Mouse (Mus musculus) kidney, adult 9 months (tissue): ENCODE measurements at regions not wholly inside any gene's neighbourhood (a gene's known extent, or its start where the extent isn't known, plus 50 kb on each side); places are given as distances from the start of the nearest gene placed in this dataset.

Experiments
- DNase-seq: peaks from one replicate; pipeline ENCODE4 v3.0.0; 2022

DNA sequence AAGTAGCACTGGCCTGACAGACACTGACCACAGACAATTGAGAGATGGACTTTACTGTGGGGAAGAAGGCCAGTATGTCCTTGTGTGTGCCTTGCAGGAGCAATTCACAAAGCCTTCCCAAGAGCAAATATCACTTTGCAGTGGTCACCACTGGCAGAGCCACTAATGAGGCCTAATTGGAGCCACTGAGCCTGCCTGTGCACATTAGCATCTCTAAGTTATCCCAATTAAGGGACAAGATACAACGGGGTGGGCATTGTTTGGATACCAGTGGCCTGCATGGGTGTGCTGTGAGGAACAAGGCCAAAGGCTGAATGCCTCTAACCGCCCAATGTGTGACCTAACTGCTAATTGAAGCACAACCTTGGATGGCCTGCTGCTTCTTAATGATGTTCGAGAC lies 433.4 kb upstream of the Ptbp2 start:
- no peak for DNase-seq

DNA sequence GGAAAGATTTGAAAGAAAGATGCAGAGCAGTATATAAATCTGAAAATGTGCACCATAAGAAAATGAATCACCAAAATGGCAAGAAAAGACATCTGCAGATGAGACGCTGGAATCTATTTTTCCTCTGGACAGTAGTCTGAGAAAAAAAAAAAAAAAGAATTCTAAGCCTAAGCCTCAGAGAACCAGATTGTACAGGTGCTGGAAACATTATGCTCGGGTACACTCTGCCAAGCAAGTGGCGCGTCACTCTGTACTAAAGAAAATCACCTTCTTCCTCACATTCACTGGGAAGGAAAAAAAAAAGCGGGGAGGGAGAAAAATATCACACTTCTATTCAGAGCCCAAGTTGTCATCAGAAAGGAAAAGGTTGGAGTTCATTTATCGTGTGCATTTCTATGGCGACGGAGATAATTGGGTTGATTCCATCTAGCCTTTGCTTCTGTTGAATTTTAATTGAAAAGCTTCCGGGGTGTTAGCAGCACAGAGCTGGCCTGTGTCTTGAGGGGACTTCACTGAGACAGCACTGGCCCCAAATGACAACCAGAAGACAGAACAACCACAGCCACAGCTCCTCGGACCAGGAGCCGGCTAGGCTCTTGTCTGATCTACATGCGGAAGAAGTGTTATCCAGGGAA lies 430.5 kb upstream of the Ptbp2 start:
- DNase-seq = no peak

DNA sequence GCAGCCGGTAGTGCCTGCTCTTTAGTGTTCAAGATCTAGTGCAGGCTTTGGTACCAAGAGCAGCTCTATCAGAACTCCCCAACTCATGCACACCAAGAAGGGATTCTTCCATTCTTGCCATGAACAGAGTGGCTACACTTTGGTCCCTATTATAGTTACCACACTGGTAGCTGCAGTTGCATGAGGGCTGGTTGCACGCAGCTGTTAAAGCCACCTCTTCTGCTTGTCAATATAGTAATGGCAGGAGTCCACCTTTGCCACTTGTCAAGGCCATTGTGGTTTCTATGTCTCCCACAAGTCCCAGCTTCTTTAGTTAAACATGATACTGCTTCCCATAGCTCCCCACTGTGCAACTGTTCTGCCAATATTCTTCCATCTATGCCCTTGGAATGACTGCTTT lies 415.1 kb upstream of the Ptbp2 start:
- DNase-seq = no peak

DNA sequence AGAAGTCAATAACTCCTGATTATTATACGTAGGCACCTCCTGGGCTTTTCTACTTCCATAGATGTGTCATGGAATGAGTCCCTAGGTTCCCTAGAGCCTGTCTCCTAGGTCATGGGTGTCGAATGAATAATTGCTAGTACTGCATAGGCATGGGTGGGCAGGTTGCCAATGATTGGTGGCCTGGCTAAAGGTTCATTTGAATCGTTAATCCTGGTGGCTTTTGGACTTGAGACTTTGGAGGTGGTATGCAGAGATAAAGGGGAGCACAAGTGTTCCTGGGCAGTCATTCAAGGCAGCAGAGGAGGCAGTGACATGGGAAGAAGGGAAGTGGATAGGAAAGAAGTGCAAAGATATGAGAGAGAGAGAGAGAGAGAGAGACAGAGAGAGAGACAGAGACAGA lies 410.2 kb upstream of the Ptbp2 start:
- DNase-seq = peak; percentile 56

DNA sequence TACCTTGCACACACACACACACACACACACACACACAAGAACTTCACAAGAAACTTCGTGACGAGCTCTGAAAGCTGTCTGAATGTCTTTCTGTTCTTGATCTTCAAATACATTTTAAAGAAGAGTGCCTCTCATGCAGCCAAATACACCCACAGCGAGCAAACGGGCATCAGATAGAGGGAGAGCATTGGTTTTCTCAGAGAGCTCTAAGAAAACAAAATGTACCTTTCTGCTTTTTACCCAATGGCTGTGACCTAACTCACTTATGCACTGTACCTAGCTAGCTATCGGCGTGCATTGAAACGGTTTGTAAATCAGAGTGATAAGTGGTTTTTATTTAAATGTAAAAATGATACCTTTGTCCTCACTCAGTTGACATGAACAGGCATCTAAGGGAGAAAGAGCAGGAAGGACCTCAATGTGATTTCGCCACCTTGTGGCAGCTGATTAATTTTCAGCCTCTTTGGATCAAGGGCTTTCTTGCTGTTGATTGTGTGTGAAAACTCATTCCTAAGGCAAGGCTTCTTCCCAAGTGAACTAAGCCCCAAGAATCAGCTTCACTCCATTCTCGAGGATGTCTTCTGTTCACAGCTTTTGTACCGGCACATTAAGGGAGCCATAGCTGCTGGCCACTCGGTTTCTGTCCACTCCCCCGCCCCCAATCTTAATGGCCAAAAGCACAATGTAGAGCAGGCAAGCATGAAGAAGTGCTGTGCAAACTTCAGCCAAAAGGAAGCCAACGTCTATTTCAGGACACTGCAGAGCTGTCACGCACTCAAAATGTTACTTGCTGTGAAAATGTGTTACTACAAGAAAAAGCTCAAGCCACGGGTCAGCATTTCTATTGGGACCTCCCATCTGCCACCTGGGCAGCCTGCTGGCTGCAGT lies 408.4 kb upstream of the Ptbp2 start:
- DNase-seq = peak; percentile 61

DNA sequence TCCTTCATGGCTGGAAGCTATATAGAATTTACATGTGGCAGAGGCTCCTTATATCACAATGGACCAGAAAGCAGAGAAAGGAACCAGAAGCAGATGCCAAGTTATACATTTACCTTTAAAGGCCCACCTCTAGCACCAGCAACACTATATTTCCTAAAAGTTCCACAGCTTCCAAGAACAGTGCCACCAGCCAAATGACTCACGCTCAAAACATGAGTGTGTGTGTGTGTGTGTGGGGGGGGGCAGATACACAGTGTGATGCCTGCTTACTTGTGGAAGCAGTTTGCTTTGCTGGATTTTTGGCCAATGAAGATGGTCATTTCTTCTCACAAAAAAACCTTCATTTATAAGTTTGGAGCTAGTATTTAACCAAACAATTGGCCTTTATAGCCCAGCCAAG lies 405.3 kb upstream of the Ptbp2 start:
- DNase-seq = no peak

DNA sequence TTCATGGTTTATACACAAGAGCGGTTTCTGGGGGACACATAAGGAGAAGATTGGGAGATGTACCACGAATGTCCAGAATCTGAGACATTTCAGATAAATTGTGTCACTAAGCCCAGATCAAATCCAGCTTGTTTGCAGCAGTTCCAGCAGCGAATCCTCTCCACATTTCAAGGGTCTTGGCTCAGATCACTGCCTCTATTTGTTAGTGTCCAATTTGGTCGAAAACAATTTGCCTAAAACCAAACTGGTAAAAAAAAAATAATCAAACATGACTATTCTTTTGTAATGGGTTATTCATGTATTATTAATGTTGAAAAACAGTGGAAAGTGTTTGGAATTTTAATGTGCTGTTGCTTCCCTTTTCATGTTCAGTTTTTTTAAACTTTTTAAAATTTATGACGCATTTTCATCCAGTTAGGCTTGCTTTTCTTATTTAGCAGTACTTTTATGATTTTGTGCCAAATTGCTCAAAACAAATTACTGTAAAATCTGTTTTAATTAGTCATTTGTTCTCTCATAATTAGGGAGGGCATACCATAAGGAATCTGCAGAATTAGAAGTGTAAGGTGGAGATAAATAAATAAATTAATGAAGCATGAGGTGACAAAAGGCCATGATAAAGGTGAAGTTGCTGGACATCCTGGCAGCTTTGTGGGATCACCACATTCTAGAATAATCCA lies 396.8 kb upstream of the Ptbp2 start:
- DNase-seq = no peak

DNA sequence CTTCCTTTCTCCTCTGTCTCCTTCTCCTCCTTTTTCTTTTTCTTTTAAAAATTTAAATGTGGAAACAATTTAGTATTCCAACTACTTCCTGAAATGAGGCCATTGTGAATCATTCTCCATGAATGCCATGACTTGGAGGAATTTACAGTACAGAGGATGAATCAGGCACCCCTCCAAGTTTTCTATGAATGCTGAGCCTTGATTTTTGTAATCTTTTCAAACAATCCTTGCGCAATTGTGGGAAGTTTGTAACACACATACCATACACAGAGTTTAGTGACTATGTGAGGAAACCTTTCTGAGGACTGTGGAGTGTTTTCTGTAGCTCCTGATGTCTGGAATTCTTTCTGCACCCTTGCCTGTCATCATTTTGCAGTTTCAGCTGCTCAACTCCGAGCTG lies 391.4 kb upstream of the Ptbp2 start:
- DNase-seq = no peak
